Mouse (Mus musculus) erythroblast, embryonic 14.5 days (primary cell): ENCODE data around the gene Cdc26.

Experiments used
- GATA1 ChIP-seq: IDR thresholded peaks from 2 replicates; pipeline ENCODE4 v1.6.1; 2012; ENCODE audit warnings: low read length, inconsistent platforms, mixed read lengths
- TAL1 ChIP-seq: IDR thresholded peaks from 3 replicates; pipeline ENCODE4 v1.6.1; 2012; ENCODE audit warnings: low read length, inconsistent platforms, mixed read lengths

DNA sequence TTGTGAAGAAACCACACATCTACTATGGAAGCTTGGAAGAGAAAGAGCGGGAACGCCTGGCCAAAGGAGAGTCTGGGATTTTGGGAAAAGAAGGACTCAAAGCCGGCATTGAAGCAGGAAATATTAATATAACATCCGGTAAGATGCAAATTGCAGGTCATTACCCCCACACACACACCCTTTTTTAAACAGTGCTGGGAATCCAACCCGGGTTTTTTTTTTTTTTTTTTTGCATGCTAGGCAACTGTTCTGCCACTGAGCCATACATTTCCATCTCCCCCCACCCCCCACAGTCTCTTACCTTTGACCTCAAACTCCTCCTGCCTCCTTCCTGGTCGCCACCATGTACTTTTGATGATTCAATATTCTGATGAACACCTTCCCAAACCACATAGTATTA is 1.2 kb upstream of the Cdc26 start:
- no peak for TF ChIP-seq GATA1
- TF ChIP-seq TAL1: no peak
